Mouse (Mus musculus): Measurements from ENCODE around the gene Ift46.

DNA sequence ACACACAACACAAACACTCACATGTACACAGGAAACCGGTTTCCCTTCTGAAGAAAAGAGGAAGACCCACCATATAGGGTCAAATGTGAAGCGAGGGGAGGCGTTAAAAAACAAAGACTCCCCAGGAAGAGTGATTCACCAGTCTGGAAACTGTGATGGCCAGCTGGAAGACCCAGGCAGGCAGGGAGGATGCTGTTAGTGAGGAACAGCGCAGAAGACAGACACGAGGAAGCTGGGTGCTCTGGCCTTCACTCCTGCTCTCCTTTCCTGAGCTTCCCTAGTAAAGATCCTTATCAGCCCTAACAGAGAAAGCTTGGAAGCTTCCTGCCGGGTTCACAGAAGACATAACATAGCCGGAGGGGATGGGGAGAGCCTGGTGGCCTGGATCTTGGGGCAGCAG lies 44.7 kb upstream of the Ift46 start:
- TF ChIP-seq FLI1 (IDR thresholded peaks at IDR 0.05; ENCODE audit: low read length) (no peak), GATA1 (IDR thresholded peaks at IDR 0.05; ENCODE audit: borderline replicate concordance, low read length) (no peak)

Measured in megakaryocyte, embryonic 14.5 days (primary cell).